Mouse (Mus musculus) liver, embryonic 14.5 days (tissue): ENCODE measurements around the gene Gm13285. TPM values are rescaled to one million over a fixed set of nuclear protein-coding genes. Genes with fewer than 3 reads are reported as not detected.
"Not testable (repeated sequence)": the region's sequence is repeated elsewhere in the genome, so short reads cannot be mapped to it uniquely, and the experiment has no call there.

Source experiments
- ATAC-seq: fragments of 200-750 bp; cut with Nextera tagmentation; 2 replicates; pipeline ENCODE4 v1.8.0; 2017; ENCODE audit warnings: moderate number of reproducible peaks, mild to moderate bottlenecking, moderate library complexity; ENCODE audit not compliant: insufficient read depth
- DNase-seq, 3 experiments: peaks; one replicate each; pipeline ENCODE4 v3.0.0-alpha.2; 2012 to 2013; ENCODE audit warnings: low read depth in 3 of 3, low spot score in 3 of 3
- H3K27ac ChIP-seq: fragments of 300-500 bp; sonication (generic); 2 replicates; pipeline ENCODE4 v1.5.1; 2014; ENCODE audit warnings: moderate library complexity, mild to moderate bottlenecking, control low read depth, inconsistent platforms
- H3K27me3 ChIP-seq: fragments of 300-500 bp; sonication (generic); 2 replicates; pipeline ENCODE4 v1.6.1; 2014; ENCODE audit warnings: mild to moderate bottlenecking, low read length, moderate library complexity; ENCODE audit not compliant: control insufficient read depth, insufficient read depth
- H3K36me3 ChIP-seq: fragments of 300-500 bp; sonication (generic); replicated peaks from 2 replicates; pipeline ENCODE4 v1.6.1; 2014; ENCODE audit warnings: low read depth; ENCODE audit not compliant: control insufficient read depth, insufficient read depth
- H3K4me1 ChIP-seq, 2 experiments: fragments of 200-500 bp in 1 of 2; fragments of 300-500 bp in 1 of 2; sonication (generic) in 1 of 2; replicated peaks; 2 replicates each; pipeline ENCODE4 v1.6.1; 2012 to 2014; ENCODE audit warnings: antibody characterized with exemption in 1 of 2, inconsistent platforms in 1 of 2, low read length in 1 of 2; ENCODE audit not compliant: control insufficient read depth in 2 of 2, insufficient read depth in 2 of 2
- H3K4me2 ChIP-seq: fragments of 300-500 bp; sonication (generic); 2 replicates; pipeline ENCODE4 v1.6.1; 2014; ENCODE audit warnings: low read depth, mild to moderate bottlenecking, control low read depth, moderate library complexity
- H3K4me3 ChIP-seq, 2 experiments: fragments of 200-500 bp in 1 of 2; fragments of 300-500 bp in 1 of 2; sonication (generic) in 1 of 2; 2 replicates each; pipeline ENCODE4 v1.5.1; 2012 to 2014; ENCODE audit warnings: low read depth in 2 of 2, low read length in 2 of 2, mild to moderate bottlenecking in 2 of 2, control low read depth in 1 of 2, inconsistent platforms in 1 of 2, moderate library complexity in 1 of 2; ENCODE audit not compliant: insufficient read depth in 1 of 2
- H3K9ac ChIP-seq: fragments of 300-500 bp; sonication (generic); replicated peaks from 2 replicates; pipeline ENCODE4 v1.6.1; 2014; ENCODE audit warnings: mild to moderate bottlenecking, control low read depth, moderate library complexity
- H3K9me3 ChIP-seq: fragments of 300-500 bp; sonication (generic); 2 replicates; pipeline ENCODE4 v1.6.1; 2016; ENCODE audit warnings: low read length, mixed read lengths; ENCODE audit not compliant: control insufficient read depth
- CTCF ChIP-seq: IDR thresholded peaks from 2 replicates; pipeline ENCODE4 v1.5.1; 2016; ENCODE audit warnings: antibody characterized with exemption, low read depth, control low read depth
- WGBS: fragments of 180-500 bp; shearing (Covaris S2); extraction: QIAGEN DNeasy Blood & Tissue Kit; methylation state at CpG from one replicate; pipeline ENCODE4 v1.1.7; 2014; ENCODE audit not compliant: insufficient replicate concordance; 5-methylcytosine and 5-hydroxymethylcytosine counted together
- polyA plus RNA-seq, 2 experiments: library from polyadenylated mRNA; depleted of rRNA in 1 of 2; stranded (reverse) in 1 of 2; unstranded in 1 of 2; fragments of >200 nt; fragmentation: Nextera tagmentation in 1 of 2; extraction: Ambion mirVana in 1 of 2; gene quantifications; 2 replicates each; pipeline versions ENCODE4 v1.2.1 to v1.2.3; 2012 to 2014

Gm13285 gene
- polyA plus RNA-seq, 2 experiments, result not detected

DNA sequence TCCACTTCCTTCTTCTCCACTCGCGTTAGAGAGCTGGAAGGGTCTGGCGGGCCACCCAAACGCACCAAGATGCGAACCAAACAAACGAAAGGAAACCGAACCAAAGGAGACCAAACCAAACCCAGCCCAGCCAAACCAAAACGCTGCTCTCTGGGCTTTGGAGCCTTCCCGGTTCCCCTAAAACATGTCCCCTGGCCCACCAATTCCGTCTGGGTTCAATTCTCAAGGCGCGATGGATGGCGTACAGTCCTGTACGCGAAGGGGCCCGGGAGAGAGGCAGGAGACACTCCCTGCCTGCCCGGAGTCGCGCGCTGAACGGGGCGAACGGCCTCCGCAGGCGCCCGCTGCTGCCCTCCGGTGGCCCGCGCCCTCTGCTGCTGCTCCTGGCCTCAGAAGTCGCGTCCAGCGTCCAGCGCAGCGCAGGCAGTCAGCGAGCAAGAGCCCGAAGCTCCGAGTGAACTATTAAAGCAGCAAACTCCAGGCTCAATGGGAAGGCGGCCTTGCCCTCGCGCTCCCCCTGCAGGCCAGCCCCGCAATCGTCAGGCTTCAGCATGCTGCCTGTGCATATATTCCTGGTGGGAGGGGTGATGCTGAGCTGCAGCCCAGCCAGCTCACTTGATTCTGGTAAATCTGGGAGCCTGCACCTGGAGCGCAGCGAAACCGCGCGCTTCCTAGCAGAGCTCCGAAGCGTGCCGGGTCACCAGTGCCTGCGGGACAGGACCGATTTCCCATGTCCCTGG lies 5.4 kb upstream of the Gm13285 start, which contains the start of gene Gm13275:
Gene Gm13275 (plus strand): TSS at position 552 of the 740 bp plus-strand sequence.
- WGBS, result 0% methylated on average over 9 of the region's 52 CpGs
- not testable (repeated sequence) for H3K4me1 ChIP-seq, H3K4me3 ChIP-seq, DNase-seq, H3K4me2 ChIP-seq, H3K9me3 ChIP-seq, H3K36me3 ChIP-seq, H3K9ac ChIP-seq, H3K27ac ChIP-seq, ATAC-seq, H3K27me3 ChIP-seq
- TF ChIP-seq CTCF, result peak; percentile 43

DNA sequence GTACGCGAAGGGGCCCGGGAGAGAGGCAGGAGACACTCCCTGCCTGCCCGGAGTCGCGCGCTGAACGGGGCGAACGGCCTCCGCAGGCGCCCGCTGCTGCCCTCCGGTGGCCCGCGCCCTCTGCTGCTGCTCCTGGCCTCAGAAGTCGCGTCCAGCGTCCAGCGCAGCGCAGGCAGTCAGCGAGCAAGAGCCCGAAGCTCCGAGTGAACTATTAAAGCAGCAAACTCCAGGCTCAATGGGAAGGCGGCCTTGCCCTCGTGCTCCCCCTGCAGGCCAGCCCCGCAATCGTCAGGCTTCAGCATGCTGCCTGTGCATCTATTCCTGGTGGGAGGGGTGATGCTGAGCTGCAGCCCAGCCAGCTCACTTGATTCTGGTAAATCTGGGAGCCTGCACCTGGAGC lies 2.4 kb upstream of the Gm13285 start, which contains the start of gene Gm13279:
Gene Gm13279 (plus strand): TSS at position 301 of the 400 bp plus-strand sequence.
- not testable (repeated sequence) for ATAC-seq

DNA sequence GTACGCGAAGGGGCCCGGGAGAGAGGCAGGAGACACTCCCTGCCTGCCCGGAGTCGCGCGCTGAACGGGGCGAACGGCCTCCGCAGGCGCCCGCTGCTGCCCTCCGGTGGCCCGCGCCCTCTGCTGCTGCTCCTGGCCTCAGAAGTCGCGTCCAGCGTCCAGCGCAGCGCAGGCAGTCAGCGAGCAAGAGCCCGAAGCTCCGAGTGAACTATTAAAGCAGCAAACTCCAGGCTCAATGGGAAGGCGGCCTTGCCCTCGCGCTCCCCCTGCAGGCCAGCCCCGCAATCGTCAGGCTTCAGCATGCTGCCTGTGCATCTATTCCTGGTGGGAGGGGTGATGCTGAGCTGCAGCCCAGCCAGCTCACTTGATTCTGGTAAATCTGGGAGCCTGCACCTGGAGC lies 3.5 kb downstream of the Gm13285 start, which contains the start of gene Gm13287:
Gene Gm13287 (plus strand): TSS at position 301 of the 400 bp plus-strand sequence.
- H3K4me2 ChIP-seq, ATAC-seq: not testable (repeated sequence)
- WGBS, result no CpG with 5 or more reads among the region's 29 CpGs

More for the DNA sequence above, 2.4 kb upstream of the Gm13285 start, which contains the start of gene Gm13279:
- H3K4me1 ChIP-seq, H3K9me3 ChIP-seq, DNase-seq, H3K4me2 ChIP-seq, H3K4me3 ChIP-seq, H3K36me3 ChIP-seq, H3K9ac ChIP-seq, H3K27me3 ChIP-seq, H3K27ac ChIP-seq: not testable (repeated sequence)
- WGBS, result no CpG with 5 or more reads among the region's 28 CpGs

DNA sequence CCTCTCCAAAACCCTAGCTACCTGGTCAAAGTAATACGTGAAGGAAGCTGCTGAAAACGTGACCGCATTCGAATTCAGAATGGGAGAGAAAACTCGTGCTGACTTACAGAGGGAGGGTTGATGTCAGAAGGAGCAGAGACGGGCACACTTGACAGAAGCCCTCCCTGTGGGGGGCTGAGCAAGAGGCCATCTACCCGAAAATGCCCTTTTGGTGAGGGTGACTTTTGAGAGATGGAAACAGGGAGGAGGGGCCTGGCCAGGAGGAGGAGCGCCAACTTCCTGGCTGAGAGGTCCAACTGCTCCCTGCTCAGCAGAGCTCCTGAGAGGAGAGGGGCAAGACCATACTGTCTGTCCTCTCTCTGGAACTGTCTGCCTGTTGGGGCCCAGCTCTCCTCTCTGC lies 5.8 kb downstream of the Gm13285 start, which contains the start of gene Gm13288:
Gene Gm13288 (plus strand): TSS at position 301 of the 400 bp plus-strand sequence.
- Histone ChIP-seq H3K4me2 (peak within 1 kb of the TSS; percentile 31; the same call in 1 of the 2 replicates), H3K4me3 (0 out of 4 replicates have a peak within 1 kb of the TSS, but pooled peaks of 1 of the 2 experiments have one; percentile 21)
- H3K27me3 ChIP-seq, H3K36me3 ChIP-seq, H3K4me1 ChIP-seq, H3K9me3 ChIP-seq, ATAC-seq, H3K27ac ChIP-seq, DNase-seq, H3K9ac ChIP-seq: not testable (repeated sequence)
- no CpG with 5 or more reads among the region's 8 CpGs for WGBS

More for the DNA sequence above, 3.5 kb downstream of the Gm13285 start, which contains the start of gene Gm13287:
- not testable (repeated sequence) for H3K4me3 ChIP-seq, H3K27me3 ChIP-seq, H3K4me1 ChIP-seq, DNase-seq, H3K27ac ChIP-seq, H3K9me3 ChIP-seq, H3K36me3 ChIP-seq, H3K9ac ChIP-seq

DNA sequence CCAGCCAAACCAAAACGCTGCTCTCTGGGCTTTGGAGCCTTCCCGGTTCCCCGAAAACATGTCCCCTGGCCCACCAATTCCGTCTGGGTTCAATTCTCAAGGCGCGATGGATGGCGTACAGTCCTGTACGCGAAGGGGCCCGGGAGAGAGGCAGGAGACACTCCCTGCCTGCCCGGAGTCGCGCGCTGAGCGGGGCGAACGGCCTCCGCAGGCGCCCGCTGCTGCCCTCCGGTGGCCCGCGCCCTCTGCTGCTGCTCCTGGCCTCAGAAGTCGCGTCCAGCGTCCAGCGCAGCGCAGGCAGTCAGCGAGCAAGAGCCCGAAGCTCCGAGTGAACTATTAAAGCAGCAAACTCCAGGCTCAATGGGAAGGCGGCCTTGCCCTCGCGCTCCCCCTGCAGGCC lies 6.3 kb downstream of the Gm13285 start:
- ATAC-seq, H3K27me3 ChIP-seq, H3K9ac ChIP-seq, H3K9me3 ChIP-seq, DNase-seq, H3K27ac ChIP-seq, H3K36me3 ChIP-seq, H3K4me1 ChIP-seq: not testable (repeated sequence)
- H3K4me3 ChIP-seq, result 0 out of 4 replicates have a peak overlapping the region, but pooled peaks of 1 of the 2 experiments have one; percentile 21
- H3K4me2 ChIP-seq, result peak overlapping the region; percentile 31; the same call in 1 of the 2 replicates
- 0% methylated on average over 12 of the region's 34 CpGs for WGBS
